Mouse (Mus musculus): ENCODE results near the gene Defb3.
"Not testable (repeated sequence)": the region's sequence is repeated elsewhere in the genome, so short reads cannot be mapped to it uniquely, and the experiment has no call there.

The Defb3 gene

GRCm38 (mm10) chr8:19293060-19293459 is at the start of gene Defb3:
Gene Defb3 (plus strand): TSS chr8:19293360.
- DNase-seq (ENCODE audit: low spot score in 2 of 2) = not testable (repeated sequence)

DNA sequence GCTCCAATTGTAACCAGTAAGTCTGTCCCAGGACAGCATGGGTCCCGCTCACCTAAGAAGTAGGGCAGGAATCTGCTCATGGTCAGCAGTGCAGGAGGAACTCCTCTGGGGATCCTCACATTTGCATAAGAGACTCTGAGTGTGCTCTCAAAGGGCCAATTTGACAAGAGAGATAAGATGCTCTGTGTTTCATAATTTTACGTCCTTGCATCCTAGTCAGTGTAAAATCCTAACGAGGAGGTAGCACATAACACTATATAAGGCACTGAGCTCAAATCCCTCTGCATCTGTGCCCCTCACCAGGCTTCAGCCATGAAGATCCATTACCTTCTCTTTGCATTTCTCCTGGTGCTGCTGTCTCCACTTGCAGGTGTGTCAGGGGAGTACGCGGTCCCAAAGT is 45.9 kb upstream of the Defb3 start, which contains the start of gene Defb5:
Gene Defb5, plus strand, starts transcription at position 301 of the 400 bp plus-strand sequence.
- no peak for DNase-seq (ENCODE audit: low spot score in 2 of 2)

DNA sequence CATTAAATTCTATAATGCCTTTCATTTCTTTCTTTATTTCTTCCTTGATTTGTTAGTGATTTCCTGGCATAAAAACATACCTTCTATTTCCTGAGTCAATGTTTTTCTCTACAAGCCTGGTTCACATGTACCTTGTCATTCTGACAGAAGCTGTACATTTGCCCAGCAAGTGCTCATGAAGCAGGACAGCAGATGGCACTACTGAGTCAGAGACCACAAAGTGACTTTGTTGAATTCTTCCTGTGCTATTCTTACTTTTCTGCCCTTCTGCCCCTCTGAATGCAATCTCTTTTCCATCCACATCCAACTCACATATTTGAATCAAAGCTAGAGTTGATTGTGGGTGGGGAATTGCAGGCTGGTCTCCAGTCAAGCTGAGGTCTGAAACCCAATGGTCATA is 35.0 kb upstream of the Defb3 start:
- DNase-seq (ENCODE audit: low spot score in 2 of 2) = no peak

DNA sequence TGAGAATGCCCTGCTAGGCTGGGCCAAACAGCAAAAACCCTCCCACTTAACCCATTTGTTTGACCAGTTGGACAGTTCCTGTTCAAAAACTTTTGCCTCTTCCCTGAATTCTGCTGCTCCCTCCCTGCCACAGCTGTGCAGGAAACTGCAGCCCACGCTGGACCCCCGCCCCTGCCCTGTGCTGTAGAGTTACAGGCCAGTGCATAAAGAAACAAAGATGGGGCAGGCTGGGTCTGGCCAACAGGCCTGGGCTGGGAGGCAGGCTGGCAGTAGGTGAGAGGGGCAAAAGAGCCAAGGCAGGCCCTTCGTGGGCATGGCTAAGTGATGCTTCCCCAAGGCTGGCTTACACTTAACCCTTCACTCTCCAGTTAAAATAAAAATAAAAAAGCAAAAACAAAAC is 33.5 kb upstream of the Defb3 start:
- no peak for DNase-seq (ENCODE audit: low spot score in 2 of 2)

- DNase-seq (ENCODE audit: low spot score in 2 of 2) = not testable (repeated sequence)
These were observed 5.2 kb downstream of the Defb3 start for GRCm38 (mm10) chr8:19298361-19298760.

DNA sequence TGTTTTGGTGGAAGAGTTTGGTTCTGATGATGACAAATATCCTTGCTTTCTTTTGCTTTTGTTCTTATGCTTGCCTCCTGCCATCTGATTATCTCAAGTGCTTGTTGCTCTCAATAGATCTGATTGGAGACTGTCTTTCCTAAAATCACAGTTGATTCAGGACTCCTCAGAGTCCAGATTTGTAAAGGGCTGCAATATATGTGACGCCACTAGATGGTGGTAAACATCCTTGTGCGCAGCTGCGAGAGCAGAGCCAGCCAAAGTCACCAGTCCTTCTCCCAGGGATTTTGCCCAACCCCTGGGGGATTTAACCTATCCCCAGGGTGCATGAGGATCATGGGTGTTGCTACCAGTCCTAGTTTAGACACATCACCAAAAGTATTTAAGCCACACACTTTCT is 38.7 kb downstream of the Defb3 start:
- no peak for DNase-seq (ENCODE audit: low spot score in 2 of 2)

Measured in frontal cortex, postnatal 14 days (tissue).